Mouse (Mus musculus): ENCODE results near the gene Smco2.

Smco2 gene

GRCm38 (mm10) chr6:146901929-146902328 is 52.0 kb downstream of the Smco2 start:
- no peak for DNase-seq (ENCODE audit: low spot score)

GRCm38 (mm10) chr6:146903632-146904031 is 53.7 kb downstream of the Smco2 start:
- no peak for DNase-seq (ENCODE audit: low spot score)

- no peak for DNase-seq (ENCODE audit: low spot score)
Observed at GRCm38 (mm10) chr6:146904707-146905106, 54.8 kb downstream of the Smco2 start.

GRCm38 (mm10) chr6:146906000-146906786 is 56.3 kb downstream of the Smco2 start:
- DNase-seq (ENCODE audit: low spot score): no peak

- DNase-seq (ENCODE audit: low spot score): no peak
Observed at GRCm38 (mm10) chr6:146907061-146907794, 57.3 kb downstream of the Smco2 start.

GRCm38 (mm10) chr6:146907795-146908190 is 57.9 kb downstream of the Smco2 start:
- DNase-seq (ENCODE audit: low spot score): no peak

- no peak for DNase-seq (ENCODE audit: low spot score)
Observed at GRCm38 (mm10) chr6:146908801-146909200, 58.9 kb downstream of the Smco2 start.

GRCm38 (mm10) chr6:146909725-146910489 is 60.0 kb downstream of the Smco2 start:
- DNase-seq (ENCODE audit: low spot score): no peak

GRCm38 (mm10) chr6:146910801-146911200 is 60.9 kb downstream of the Smco2 start:
- DNase-seq (ENCODE audit: low spot score): no peak

- peak; percentile 28 for DNase-seq (ENCODE audit: low spot score)
Observed at GRCm38 (mm10) chr6:146912835-146913488, 63.1 kb downstream of the Smco2 start.

GRCm38 (mm10) chr6:146913489-146914198 is 63.7 kb downstream of the Smco2 start:
- no peak for DNase-seq (ENCODE audit: low spot score)

- DNase-seq (ENCODE audit: low spot score): no peak
Observed at GRCm38 (mm10) chr6:146915808-146916207, 65.9 kb downstream of the Smco2 start.

GRCm38 (mm10) chr6:146917396-146917795 is 67.5 kb downstream of the Smco2 start:
- no peak for DNase-seq (ENCODE audit: low spot score)

- DNase-seq (ENCODE audit: low spot score): no peak
Observed at GRCm38 (mm10) chr6:146918341-146918740, 68.4 kb downstream of the Smco2 start.
